Mouse (Mus musculus): Measurements from ENCODE around the gene 6030498E09Rik. TPM values are rescaled to one million over a fixed set of nuclear protein-coding genes. Genes with fewer than 3 reads are reported as not detected.

6030498E09Rik gene
- total and polyA plus RNA-seq, 2 experiments, result not detected

GRCm38 (mm10) chrX:38771886-38772285, 585 bp upstream of the 6030498E09Rik start:
- Histone ChIP-seq H3K27ac (replicated peaks; ENCODE audit: insufficient read depth, low read depth, low read length) (no peak overlapping the region), H3K4me3 (ENCODE audit: insufficient read depth, low read depth, low read length) (no peak overlapping the region), H3K4me1 (ENCODE audit: control insufficient read depth, insufficient read depth, low read length) (no peaks in the 10 kb centered on the region), H3K9ac (ENCODE audit: low read depth, low read length) (no peak overlapping the region), H3K36me3 (ENCODE audit: control insufficient read depth, insufficient read depth, low read length) (no peaks in the 10 kb centered on the region), H3K27me3 (ENCODE audit: control insufficient read depth, insufficient read depth, low read length) (no peaks in the 10 kb centered on the region), H3K79me2 (ENCODE audit: control insufficient read depth, insufficient read depth, low read length) (no peaks in the 10 kb centered on the region)
- 37% methylated on average over 3 of the region's 3 CpGs for WGBS
- DNase-seq (ENCODE audit: extremely low read depth, low read depth, low spot score), result no peak
- TF ChIP-seq CTCF (IDR thresholded peaks at IDR 0.05; ENCODE audit: low read depth, low read length), result no peak
- no peak for TF ChIP-seq POLR2A (IDR thresholded peaks at IDR 0.05; ENCODE audit: extremely low read depth, insufficient read depth, low read length)

- TF ChIP-seq POLR2A (IDR thresholded peaks at IDR 0.05; ENCODE audit: extremely low read depth, insufficient read depth, low read length) (no peak), CTCF (IDR thresholded peaks at IDR 0.05; ENCODE audit: low read depth, low read length) (no peak)
- Histone ChIP-seq H3K27me3 (ENCODE audit: control insufficient read depth, insufficient read depth, low read length) (no peaks in the 10 kb centered on the region), H3K79me2 (ENCODE audit: control insufficient read depth, insufficient read depth, low read length) (no peaks in the 10 kb centered on the region), H3K4me3 (ENCODE audit: insufficient read depth, low read depth, low read length) (no peak overlapping the region), H3K4me1 (ENCODE audit: control insufficient read depth, insufficient read depth, low read length) (no peaks in the 10 kb centered on the region), H3K9ac (ENCODE audit: low read depth, low read length) (no peak overlapping the region), H3K36me3 (ENCODE audit: control insufficient read depth, insufficient read depth, low read length) (no peaks in the 10 kb centered on the region), H3K27ac (replicated peaks; ENCODE audit: insufficient read depth, low read depth, low read length) (no peak overlapping the region)
- 76% methylated on average over 3 of the region's 3 CpGs for WGBS
- DNase-seq (ENCODE audit: extremely low read depth, low read depth, low spot score), result no peak
These were observed 21.9 kb downstream of the 6030498E09Rik start for GRCm38 (mm10) chrX:38794373-38794772.

GRCm38 (mm10) chrX:38813934-38814333, 41.5 kb downstream of the 6030498E09Rik start:
- Histone ChIP-seq H3K36me3 (ENCODE audit: control insufficient read depth, insufficient read depth, low read length) (no peaks in the 10 kb centered on the region), H3K27me3 (ENCODE audit: control insufficient read depth, insufficient read depth, low read length) (no peaks in the 10 kb centered on the region), H3K9ac (ENCODE audit: low read depth, low read length) (no peak overlapping the region), H3K4me1 (ENCODE audit: control insufficient read depth, insufficient read depth, low read length) (no peaks in the 10 kb centered on the region), H3K27ac (replicated peaks; ENCODE audit: insufficient read depth, low read depth, low read length) (no peak overlapping the region), H3K4me3 (ENCODE audit: insufficient read depth, low read depth, low read length) (no peak overlapping the region), H3K79me2 (ENCODE audit: control insufficient read depth, insufficient read depth, low read length) (no peaks in the 10 kb centered on the region)
- 88% methylated on average over 3 of the region's 3 CpGs for WGBS
- TF ChIP-seq CTCF (IDR thresholded peaks at IDR 0.05; ENCODE audit: low read depth, low read length) (no peak), POLR2A (IDR thresholded peaks at IDR 0.05; ENCODE audit: extremely low read depth, insufficient read depth, low read length) (no peak)
- DNase-seq (ENCODE audit: extremely low read depth, low read depth, low spot score), result no peak

GRCm38 (mm10) chrX:38816841-38817240, 44.4 kb downstream of the 6030498E09Rik start:
- no peak for TF ChIP-seq CTCF (IDR thresholded peaks at IDR 0.05; ENCODE audit: low read depth, low read length)
- no peak for TF ChIP-seq POLR2A (IDR thresholded peaks at IDR 0.05; ENCODE audit: extremely low read depth, insufficient read depth, low read length)
- no peaks in the 10 kb centered on the region for H3K79me2 ChIP-seq (ENCODE audit: control insufficient read depth, insufficient read depth, low read length)
- no peaks in the 10 kb centered on the region for H3K36me3 ChIP-seq (ENCODE audit: control insufficient read depth, insufficient read depth, low read length)
- H3K27ac ChIP-seq (replicated peaks; ENCODE audit: insufficient read depth, low read depth, low read length), result no peak overlapping the region
- 58% methylated on average over 3 of the region's 3 CpGs for WGBS
- H3K27me3 ChIP-seq (ENCODE audit: control insufficient read depth, insufficient read depth, low read length), result no peaks in the 10 kb centered on the region
- H3K9ac ChIP-seq (ENCODE audit: low read depth, low read length), result no peak overlapping the region
- DNase-seq (ENCODE audit: extremely low read depth, low read depth, low spot score), result no peak
- no peaks in the 10 kb centered on the region for H3K4me1 ChIP-seq (ENCODE audit: control insufficient read depth, insufficient read depth, low read length)
- no peak overlapping the region for H3K4me3 ChIP-seq (ENCODE audit: insufficient read depth, low read depth, low read length)

- Histone ChIP-seq H3K27me3 (ENCODE audit: control insufficient read depth, insufficient read depth, low read length) (no peaks in the 10 kb centered on the region), H3K36me3 (ENCODE audit: control insufficient read depth, insufficient read depth, low read length) (no peaks in the 10 kb centered on the region), H3K27ac (replicated peaks; ENCODE audit: insufficient read depth, low read depth, low read length) (no peak overlapping the region), H3K4me1 (ENCODE audit: control insufficient read depth, insufficient read depth, low read length) (no peaks in the 10 kb centered on the region), H3K4me3 (ENCODE audit: insufficient read depth, low read depth, low read length) (no peak overlapping the region), H3K79me2 (ENCODE audit: control insufficient read depth, insufficient read depth, low read length) (no peaks in the 10 kb centered on the region), H3K9ac (ENCODE audit: low read depth, low read length) (no peak overlapping the region)
- no peak for DNase-seq (ENCODE audit: extremely low read depth, low read depth, low spot score)
- WGBS, result 57% methylated on average over 1 of the region's 1 CpGs
- TF ChIP-seq CTCF (IDR thresholded peaks at IDR 0.05; ENCODE audit: low read depth, low read length), result no peak
- TF ChIP-seq POLR2A (IDR thresholded peaks at IDR 0.05; ENCODE audit: extremely low read depth, insufficient read depth, low read length), result no peak
These were observed 186.1 kb downstream of the 6030498E09Rik start for GRCm38 (mm10) chrX:38958571-38958970.

- H3K27me3 ChIP-seq (ENCODE audit: control insufficient read depth, insufficient read depth, low read length), result no peaks in the 10 kb centered on the region
- WGBS, result 49% methylated on average over 5 of the region's 5 CpGs
These were observed 223.8 kb downstream of the 6030498E09Rik start for GRCm38 (mm10) chrX:38996265-38996664.

More at GRCm38 (mm10) chrX:38996265-38996664, 223.8 kb downstream of the 6030498E09Rik start:
- DNase-seq (ENCODE audit: extremely low read depth, low read depth, low spot score), result peak; percentile 45
- Histone ChIP-seq H3K79me2 (ENCODE audit: control insufficient read depth, insufficient read depth, low read length) (no peaks in the 10 kb centered on the region), H3K4me3 (ENCODE audit: insufficient read depth, low read depth, low read length) (no peak overlapping the region), H3K27ac (replicated peaks; ENCODE audit: insufficient read depth, low read depth, low read length) (no peak overlapping the region), H3K36me3 (ENCODE audit: control insufficient read depth, insufficient read depth, low read length) (no peaks in the 10 kb centered on the region), H3K9ac (ENCODE audit: low read depth, low read length) (no peak overlapping the region), H3K4me1 (ENCODE audit: control insufficient read depth, insufficient read depth, low read length) (no peaks in the 10 kb centered on the region)
- TF ChIP-seq POLR2A (IDR thresholded peaks at IDR 0.05; ENCODE audit: extremely low read depth, insufficient read depth, low read length) (no peak), CTCF (IDR thresholded peaks at IDR 0.05; ENCODE audit: low read depth, low read length) (no peak)

Other genes starting within 250 kb of the 6030498E09Rik start
- gene Cul4b, start 196.5 kb upstream of the 6030498E09Rik start, total RNA-seq (2014; rRNA removed), result 17.0 and 17.9 TPM in 2 replicates
- 2.5 and 3.0 TPM in 2 replicates for gene Cul4b, start 196.5 kb upstream of the 6030498E09Rik start, polyA plus RNA-seq (2012; rRNA removed)
- gene Mcts1, start 172.1 kb upstream of the 6030498E09Rik start, total RNA-seq (2014; rRNA removed), result 31.5 and 37.3 TPM in 2 replicates
- 8.2 and 10.5 TPM in 2 replicates for gene Mcts1, start 172.1 kb upstream of the 6030498E09Rik start, polyA plus RNA-seq (2012; rRNA removed)
- 33.7 and 35.4 TPM in 2 replicates for gene C1galt1c1, start 137.6 kb upstream of the 6030498E09Rik start, total RNA-seq (2014; rRNA removed)
- 4.3 and 5.1 TPM in 2 replicates for gene C1galt1c1, start 137.6 kb upstream of the 6030498E09Rik start, polyA plus RNA-seq (2012; rRNA removed)